Mouse (Mus musculus) CH12.LX (cell line): Measurements from ENCODE around the gene Podxl. TPM values are rescaled to one million over a fixed set of nuclear protein-coding genes. Genes with fewer than 3 reads are reported as not detected.

Experiments used
- DNase-seq: peaks from one replicate; pipeline ENCODE4 v3.0.0-alpha.2; 2013; ENCODE audit errors: extremely low read depth
- H3K27ac ChIP-seq: 2 replicates; pipeline ENCODE4 v1.5.1; 2012; ENCODE audit warnings: low read depth, mild to moderate bottlenecking, control low read depth, moderate library complexity; ENCODE audit not compliant: insufficient read depth
- H3K27me3 ChIP-seq: replicated peaks from 2 replicates; pipeline ENCODE3; 2012; ENCODE audit warnings: inconsistent platforms
- H3K36me3 ChIP-seq, 2 experiments: replicated peaks in 1 of 2; 2 replicates each; pipeline versions ENCODE3 to v1.6.1; 2012; ENCODE audit warnings: inconsistent platforms in 1 of 2, low read length in 1 of 2, mild to moderate bottlenecking in 1 of 2, mixed read lengths in 1 of 2, moderate library complexity in 1 of 2; ENCODE audit not compliant: control insufficient read depth in 1 of 2, insufficient read depth in 1 of 2
- H3K4me1 ChIP-seq, 2 experiments: 2 replicates each; pipeline ENCODE4 v1.6.1; 2012; ENCODE audit warnings: inconsistent platforms in 1 of 2, moderate library complexity in 1 of 2; ENCODE audit not compliant: insufficient read depth in 2 of 2, control insufficient read depth in 1 of 2
- H3K4me2 ChIP-seq: 2 replicates; pipeline ENCODE4 v1.6.1; 2012; ENCODE audit warnings: low read depth, mild to moderate bottlenecking, control low read depth; ENCODE audit not compliant: poor library complexity, insufficient read depth, severe bottlenecking
- H3K4me3 ChIP-seq, 3 experiments: fragments of 150-350 bp in 1 of 3; sonication (generic) in 1 of 3; replicated peaks in 1 of 3; 2 replicates each; pipeline versions ENCODE3 to v1.5.1; 2011 to 2012; ENCODE audit warnings: low read depth in 2 of 3, low read length in 2 of 3, mild to moderate bottlenecking in 2 of 3, moderate library complexity in 2 of 3, control low read depth in 1 of 3, improper control_type of control experiment in 1 of 3, inconsistent platforms in 1 of 3, mixed read lengths in 1 of 3; ENCODE audit not compliant: poor library complexity in 1 of 3
- H3K79me2 ChIP-seq: replicated peaks from 2 replicates; pipeline ENCODE4 v1.6.1; 2012; ENCODE audit warnings: mild to moderate bottlenecking, moderate library complexity; ENCODE audit not compliant: control insufficient read depth, poor library complexity, insufficient read depth, severe bottlenecking; ENCODE audit errors: extremely low read depth
- H3K9ac ChIP-seq: 2 replicates; pipeline ENCODE4 v1.6.1; 2012; ENCODE audit warnings: low read depth, mild to moderate bottlenecking, control low read depth, moderate library complexity; ENCODE audit not compliant: insufficient read depth
- H3K9me3 ChIP-seq: replicated peaks from 2 replicates; pipeline ENCODE3; 2012; ENCODE audit warnings: low read length, inconsistent platforms, mixed read lengths
- ETS1 ChIP-seq: conservative IDR thresholded peaks from 2 replicates; pipeline ENCODE4 v1.6.1; 2012; ENCODE audit warnings: low read depth, mild to moderate bottlenecking, inconsistent platforms, low read length, improper control_type of control experiment, moderate library complexity
- GABPA ChIP-seq: IDR thresholded peaks from 2 replicates; pipeline ENCODE4 v1.6.1; 2012; ENCODE audit warnings: low read depth, low read length, improper control_type of control experiment, inconsistent platforms; ENCODE audit not compliant: insufficient replicate concordance
- HCFC1 ChIP-seq: IDR thresholded peaks from 2 replicates; pipeline ENCODE4 v1.6.1; 2012; ENCODE audit warnings: low read depth, mild to moderate bottlenecking, inconsistent platforms, low read length, improper control_type of control experiment
- KAT2A ChIP-seq: IDR thresholded peaks from 2 replicates; pipeline ENCODE4 v1.6.1; 2012; ENCODE audit warnings: low read length, improper control_type of control experiment, inconsistent platforms; ENCODE audit not compliant: insufficient replicate concordance
- MAFK ChIP-seq: IDR thresholded peaks from 2 replicates; pipeline ENCODE4 v1.6.1; 2011; ENCODE audit warnings: low read length, improper control_type of control experiment; ENCODE audit not compliant: insufficient replicate concordance
- MAZ ChIP-seq: IDR thresholded peaks from 2 replicates; pipeline ENCODE4 v1.6.1; 2012; ENCODE audit warnings: low read depth, mild to moderate bottlenecking, inconsistent platforms, low read length, improper control_type of control experiment, moderate library complexity
- MEF2A ChIP-seq: IDR thresholded peaks from 2 replicates; pipeline ENCODE4 v1.6.1; 2014; ENCODE audit warnings: low read depth, mild to moderate bottlenecking, inconsistent platforms, low read length, improper control_type of control experiment, borderline replicate concordance
- MXI1 ChIP-seq: IDR thresholded peaks from 2 replicates; pipeline ENCODE4 v1.6.1; 2011; ENCODE audit warnings: mild to moderate bottlenecking, low read depth, low read length, improper control_type of control experiment
- NELFE ChIP-seq: IDR thresholded peaks from 2 replicates; pipeline ENCODE4 v1.6.1; 2011; ENCODE audit warnings: low read depth, low read length, improper control_type of control experiment
- NRF1 ChIP-seq: IDR thresholded peaks from 2 replicates; pipeline ENCODE4 v1.6.1; 2014; ENCODE audit warnings: low read depth, mild to moderate bottlenecking, inconsistent platforms, low read length, improper control_type of control experiment, moderate library complexity
- POLR2A ChIP-seq: IDR thresholded peaks from 2 replicates; pipeline ENCODE4 v1.6.1; 2011; ENCODE audit warnings: low read depth, mild to moderate bottlenecking, improper control_type of control experiment, low read length
- POLR2AphosphoS2 ChIP-seq: IDR thresholded peaks from 2 replicates; pipeline ENCODE4 v1.6.1; 2011; ENCODE audit warnings: low read depth, low read length, improper control_type of control experiment
- RAD21 ChIP-seq: IDR thresholded peaks from 2 replicates; pipeline ENCODE4 v1.6.1; 2011; ENCODE audit warnings: low read depth, mild to moderate bottlenecking, low read length, improper control_type of control experiment, moderate library complexity
- SMC3 ChIP-seq: IDR thresholded peaks from 2 replicates; pipeline ENCODE4 v1.6.1; 2011; ENCODE audit warnings: low read depth, low read length, improper control_type of control experiment
- UBTF ChIP-seq: IDR thresholded peaks from 2 replicates; pipeline ENCODE4 v1.6.1; 2012; ENCODE audit warnings: low read depth, mild to moderate bottlenecking, inconsistent platforms, low read length, improper control_type of control experiment, moderate library complexity
- USF1 ChIP-seq: IDR thresholded peaks from 2 replicates; pipeline ENCODE4 v1.6.1; 2014; ENCODE audit warnings: low read depth, mild to moderate bottlenecking, inconsistent platforms, low read length, improper control_type of control experiment
- ZC3H11A ChIP-seq: IDR thresholded peaks from 2 replicates; pipeline ENCODE4 v1.6.1; 2012; ENCODE audit warnings: low read depth, mild to moderate bottlenecking, inconsistent platforms, low read length, improper control_type of control experiment
- ZMIZ1 ChIP-seq: IDR thresholded peaks from 2 replicates; pipeline ENCODE4 v1.6.1; 2012; ENCODE audit warnings: low read depth, mild to moderate bottlenecking, inconsistent platforms, low read length, improper control_type of control experiment
- ZNF384 ChIP-seq: IDR thresholded peaks from 2 replicates; pipeline ENCODE4 v1.6.1; 2012; ENCODE audit warnings: low read depth, low read length, improper control_type of control experiment, inconsistent platforms
- dilution Hi-C: fragments of 300-500 bp; cut with MboI; formaldehyde crosslinking; loops from 2 replicates; pipeline ENCODE4 v1.14.3; 2020; ENCODE audit warnings: low sequenced_read_pairs; ENCODE audit not compliant: extremely low pct_unique_long_range_greater_than_20kb, extremely low pct_ligation_motif_present
- in situ Hi-C: fragments of 300-500 bp; cut with MboI; formaldehyde crosslinking; loops from 3 replicates; pipeline ENCODE4 v1.14.3; 2019; ENCODE audit warnings: low sequenced_read_pairs, low pct_ligation_motif_present, low pct_unique_long_range_greater_than_20kb, mixed read lengths
- polyA plus RNA-seq: library from polyadenylated mRNA; unstranded; fragments of >175 nt; gene quantifications from 2 replicates; pipeline ENCODE4 v1.2.1, GENCODE M21; 2012; ENCODE audit warnings: low read depth; ENCODE audit not compliant: insufficient read length
- total RNA-seq, 2 experiments: library from RNA; depleted of rRNA; stranded (reverse); fragments of 300-350 nt in 1 of 2; fragments of >200 nt in 1 of 2; gene quantifications; 2 replicates each; pipeline ENCODE4 v1.2.3; 2012 to 2014

Podxl gene
- total RNA-seq (2012; rRNA removed) = 0.04 TPM in 1 of 2 replicates, not detected in the other
- not detected in 2 replicates for total RNA-seq (2014; rRNA removed)
- not detected in 2 replicates for polyA plus RNA-seq

- no peak for TF ChIP-seq NELFE
- no peak for TF ChIP-seq MXI1
- TF ChIP-seq SMC3 = no peak
- TF ChIP-seq UBTF = no peak
- TF ChIP-seq ZMIZ1 = no peak
- TF ChIP-seq MAZ = no peak
- no peak for TF ChIP-seq MAFK
- Histone ChIP-seq H3K9ac (no peak within 1 kb of the TSS), H3K4me1 (0 out of 4 replicates have a peak, but pooled peaks cover 0 to 2% of the 10 kb centered on the region in 2 experiments), H3K36me3 (no peaks in the 10 kb centered on the region), H3K9me3 (no peaks in the 10 kb centered on the region), H3K4me2 (no peak within 1 kb of the TSS), H3K79me2 (no peaks in the 10 kb centered on the region), H3K4me3 (no peak within 1 kb of the TSS), H3K27ac (no peak within 1 kb of the TSS), H3K27me3 (peaks cover 77% of the 10 kb centered on the region)
- no peak for DNase-seq
- dilution Hi-C loops (no loop called here), in situ Hi-C loops (no loop called here)
Observed at GRCm38 (mm10) chr6:31563235-31564181, at the start of gene Podxl. TSS of gene Podxl (minus strand) at chr6:31563981.

- no peaks in the 10 kb centered on the region for H3K79me2 ChIP-seq
- no peak for DNase-seq
- no peaks in the 10 kb centered on the region for H3K36me3 ChIP-seq
- in situ Hi-C loops = no loop called here
- no peak overlapping the region for H3K4me3 ChIP-seq
- no peak overlapping the region for H3K27ac ChIP-seq
- no peak overlapping the region for H3K4me2 ChIP-seq
- no peaks in the 10 kb centered on the region for H3K9me3 ChIP-seq
- dilution Hi-C loops = no loop called here
- H3K9ac ChIP-seq = no peak overlapping the region
- peaks cover 2 to 5% of the 10 kb centered on the region in 2 experiments; a peak in 2 of 4 replicates for H3K4me1 ChIP-seq
- TF ChIP-seq NRF1 = no peak
- no peak for TF ChIP-seq KAT2A
- no peak for TF ChIP-seq GABPA
- TF ChIP-seq UBTF = no peak
- no peak for TF ChIP-seq HCFC1
- TF ChIP-seq MEF2A = no peak
- TF ChIP-seq ZNF384 = no peak
- TF ChIP-seq NELFE = no peak
- TF ChIP-seq ZC3H11A = no peak
- TF ChIP-seq USF1 = no peak
- TF ChIP-seq ETS1 = no peak
- no peak for TF ChIP-seq RAD21
- TF ChIP-seq POLR2AphosphoS2 = no peak
- no peak for TF ChIP-seq POLR2A
- H3K27me3 ChIP-seq = peaks cover 68% of the 10 kb centered on the region
Observed at GRCm38 (mm10) chr6:31612560-31613270, 48.9 kb upstream of the Podxl start.
